Mouse (Mus musculus) heart, adult 2 months (tissue): ENCODE data around the gene Ptch1. TPM values are rescaled to one million over a fixed set of nuclear protein-coding genes. Genes with fewer than 3 reads are reported as not detected.

ENCODE experiments used
- DNase-seq, 2 experiments: peaks; one replicate each; pipeline ENCODE4 v3.0.0; 2021
- H3K27ac ChIP-seq: fragments of 200-600 bp; 2 replicates; pipeline ENCODE4 v1.8.1; 2022
- H3K27me3 ChIP-seq: fragments of 200-500 bp; 2 replicates; pipeline ENCODE4 v1.6.1; 2012; ENCODE audit warnings: mild to moderate bottlenecking, low read length, inconsistent platforms, mixed read lengths; ENCODE audit not compliant: control insufficient read depth, insufficient read depth
- H3K36me3 ChIP-seq: fragments of 200-500 bp; 2 replicates; pipeline ENCODE4 v1.6.1; 2012; ENCODE audit warnings: low read length, inconsistent platforms; ENCODE audit not compliant: control insufficient read depth, insufficient read depth
- H3K4me1 ChIP-seq: fragments of 200-500 bp; 2 replicates; pipeline ENCODE4 v1.6.1; 2011; ENCODE audit warnings: low read length; ENCODE audit not compliant: control insufficient read depth, insufficient read depth
- H3K4me3 ChIP-seq: fragments of 200-600 bp; 2 replicates; pipeline ENCODE4 v1.8.1; 2022
- H3K79me2 ChIP-seq: fragments of 200-500 bp; replicated peaks from 2 replicates; pipeline ENCODE4 v1.6.1; 2012; ENCODE audit warnings: mild to moderate bottlenecking, inconsistent platforms, low read length, moderate library complexity, mixed read lengths; ENCODE audit not compliant: control insufficient read depth, insufficient read depth
- H3K9ac ChIP-seq: fragments of 200-500 bp; 2 replicates; pipeline ENCODE4 v1.6.1; 2012; ENCODE audit warnings: low read depth, mild to moderate bottlenecking, control low read depth, inconsistent platforms, low read length, mixed read lengths
- CTCF ChIP-seq: fragments of 200-600 bp; IDR thresholded peaks from 2 replicates; pipeline ENCODE4 v1.8.1; 2022; ENCODE audit warnings: antibody characterized with exemption, mild to moderate bottlenecking, moderate library complexity
- EP300 ChIP-seq: fragments of 200-500 bp; IDR thresholded peaks from 2 replicates; pipeline ENCODE4 v1.6.1; 2011; ENCODE audit warnings: low read depth, low read length, control low read depth; ENCODE audit not compliant: insufficient read depth
- POLR2A ChIP-seq: fragments of 200-500 bp; IDR thresholded peaks from 2 replicates; pipeline ENCODE4 v1.6.1; 2011; ENCODE audit warnings: mild to moderate bottlenecking, low read depth, low read length, control low read depth; ENCODE audit not compliant: insufficient read depth
- WGBS: fragments of 180-500 bp; shearing (Covaris S2); methylation state at CpG from one replicate; pipeline ENCODE4 v1.1.7; 2018; 5-methylcytosine and 5-hydroxymethylcytosine counted together
- intact Hi-C: fragments of 180-260 bp; cut with DNase I; formaldehyde crosslinking; loops from one replicate; pipeline ENCODE4 v1.15.1; 2025
- polyA plus RNA-seq: library from polyadenylated mRNA; depleted of rRNA; stranded (reverse); fragments of >200 nt; gene quantifications from 2 replicates; pipeline ENCODE4 v1.2.3, GENCODE M21; 2012; rRNA removed
- total RNA-seq, 2 experiments: library from RNA; stranded (reverse); gene quantifications; 2 replicates each; pipeline ENCODE4 v1.2.3; 2021

Ptch1 gene
- total and polyA plus RNA-seq, 3 experiments, result 6.7 to 16.4 (median 9.3) TPM

GRCm38 (mm10) chr13:63487707-63488042 is 85.7 kb downstream of the Ptch1 start:
- Histone ChIP-seq H3K27ac (no peak overlapping the region), H3K27me3 (no peaks in the 10 kb centered on the region), H3K9ac (no peak overlapping the region), H3K36me3 (no peaks in the 10 kb centered on the region), H3K4me1 (no peaks in the 10 kb centered on the region), H3K4me3 (no peak overlapping the region), H3K79me2 (no peaks in the 10 kb centered on the region)
- no peak for DNase-seq
- intact Hi-C loops, result no loop called here
- WGBS, result 64% methylated on average over 7 of the region's 7 CpGs
- TF ChIP-seq CTCF, result no peak
- no peak for TF ChIP-seq POLR2A
- no peak for TF ChIP-seq EP300

- Histone ChIP-seq H3K27ac (no peak overlapping the region), H3K9ac (no peak overlapping the region), H3K79me2 (no peaks in the 10 kb centered on the region), H3K4me1 (no peaks in the 10 kb centered on the region), H3K27me3 (no peaks in the 10 kb centered on the region), H3K36me3 (no peaks in the 10 kb centered on the region), H3K4me3 (no peak overlapping the region)
- no peak for DNase-seq
- intact Hi-C loops, result no loop called here
- 42% methylated on average over 18 of the region's 18 CpGs for WGBS
- no peak for TF ChIP-seq POLR2A
- TF ChIP-seq CTCF, result no peak
- no peak for TF ChIP-seq EP300
These were observed 86.3 kb downstream of the Ptch1 start for GRCm38 (mm10) chr13:63486791-63487706.

- Histone ChIP-seq H3K79me2 (no peaks in the 10 kb centered on the region), H3K9ac (no peak overlapping the region), H3K27ac (no peak overlapping the region), H3K4me3 (no peak overlapping the region), H3K36me3 (no peaks in the 10 kb centered on the region), H3K4me1 (no peaks in the 10 kb centered on the region), H3K27me3 (no peaks in the 10 kb centered on the region)
- intact Hi-C loops, result no loop called here
- WGBS, result 71% methylated on average over 8 of the region's 8 CpGs
- no peak for DNase-seq
- no peak for TF ChIP-seq CTCF
- no peak for TF ChIP-seq EP300
- no peak for TF ChIP-seq POLR2A
These were observed 98.0 kb downstream of the Ptch1 start for GRCm38 (mm10) chr13:63475356-63475755.

Other genes starting within 250 kb of the Ptch1 start
- gene Fancc, start 76.3 kb downstream of the Ptch1 start, total RNA-seq, result 1 to 10 TPM; 3.3 to 3.7 TPM
- gene Fancc, start 76.3 kb downstream of the Ptch1 start, polyA plus RNA-seq, result 3.6 and 4.1 TPM in 2 replicates
- gene Ercc6l2, start 241.6 kb upstream of the Ptch1 start, total RNA-seq, result 1 to 10 TPM; 8.1 to 9.8 TPM
- 2.1 and 5.3 TPM in 2 replicates for gene Ercc6l2, start 241.6 kb upstream of the Ptch1 start, polyA plus RNA-seq